Mouse (Mus musculus): ENCODE measurements at regions not wholly inside any gene's neighbourhood (a gene's known extent, or its start where the extent isn't known, plus 50 kb on each side); places are given as distances from the start of the nearest gene placed in this dataset.

GRCm38 (mm10) chr14:64594811-64595522 lies 490.9 kb downstream of the Prss52 start:
- peak; percentile 76 to 80 for DNase-seq

- peak in 1 of 2 experiments; percentile 68 for DNase-seq
Measured at GRCm38 (mm10) chr14:64595523-64595889, 491.4 kb downstream of the Prss52 start.

GRCm38 (mm10) chr14:64595891-64596290 lies 491.8 kb downstream of the Prss52 start:
- peak; percentile 59 to 76 for DNase-seq

GRCm38 (mm10) chr14:64597218-64597617 lies 493.1 kb downstream of the Prss52 start:
- peak in 1 of 2 experiments; percentile 52 for DNase-seq

Data from cerebellum, postnatal 10 days (tissue).